ENCODE assay signal across 9 mouse cellular contexts in the genomic region with DNA sequence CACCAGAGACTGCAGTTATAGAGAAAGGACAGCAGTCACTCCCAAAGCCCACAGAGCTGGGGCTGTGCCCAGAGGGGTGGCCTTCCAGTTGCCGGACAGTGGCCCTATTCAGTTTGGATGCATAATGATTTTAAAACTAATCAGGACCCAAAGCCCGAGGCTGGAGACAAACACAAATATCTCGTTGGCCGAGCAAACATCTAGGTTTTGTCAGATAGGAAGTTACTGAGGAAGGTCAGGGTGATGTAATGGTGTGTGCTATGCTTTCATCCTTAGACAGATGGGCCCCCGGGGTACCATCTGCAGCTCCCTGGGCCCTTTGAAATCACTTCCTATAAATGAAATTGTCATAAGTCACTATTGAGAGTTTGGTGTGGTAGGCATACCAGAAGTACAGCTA. TPM values are rescaled to one million over a fixed set of nuclear protein-coding genes. Genes with fewer than 3 reads are reported as not detected.
DNase-seq lines count a peak whose midpoint lies in the region; ATAC-seq lines count a peak whose summit lies in the region.
"Had no signal": no experiment of that assay in that cellular context is flagged by ENCODE, and none has a peak within 500 bp of the region (broad histone marks: within the 10 kb centered on the region; RNA-seq: fewer than 3 reads in every experiment).

No protein-coding gene starts in this region.

- no peak for DNase-seq in heart, adult 9 months (ENCODE audit: low spot score in 2 of 2)
- peak; percentile 49 for DNase-seq in right cerebral cortex, adult 18-20 months
- DNase-seq in right cerebral cortex, postnatal 14 days: no peak
- no peak for DNase-seq in embryonic facial prominence, embryonic 10.5 days (ENCODE audit: low spot score)
- DNase-seq in naive thymus-derived CD4-positive, alpha-beta T cell, adult 2 months (ENCODE audit: low read depth): peak; percentile 58
- DNase-seq in frontal cortex, postnatal 10 days (ENCODE audit: low spot score in 2 of 2): no peak

- no peaks in the 10 kb centered on the region for H3K27me3 ChIP-seq in heart, embryonic 15.5 days
- peaks cover 29% of the 10 kb centered on the region for H3K27me3 ChIP-seq in embryonic facial prominence, embryonic 10.5 days (replicated peaks; ENCODE audit: low read depth, poor library complexity, severe bottlenecking)
- H3K27me3 ChIP-seq in midbrain, embryonic 13.5 days: peaks cover 53% of the 10 kb centered on the region

- H3K4me1 ChIP-seq in heart, embryonic 15.5 days (replicated peaks): peaks cover 67% of the 10 kb centered on the region
- H3K4me1 ChIP-seq in embryonic facial prominence, embryonic 10.5 days: peaks cover 54% of the 10 kb centered on the region
- peaks cover 15% of the 10 kb centered on the region for H3K4me1 ChIP-seq in midbrain, embryonic 13.5 days (replicated peaks)

- 42% methylated on average over 5 of the region's 5 CpGs for WGBS in heart, embryonic 15.5 days
- 44% methylated on average over 5 of the region's 5 CpGs for WGBS in embryonic facial prominence, embryonic 10.5 days
- 63% methylated on average over 5 of the region's 5 CpGs for WGBS in midbrain, embryonic 13.5 days

- H3K9me3 ChIP-seq in heart, embryonic 15.5 days (replicated peaks): no peaks in the 10 kb centered on the region
- H3K9me3 ChIP-seq in embryonic facial prominence, embryonic 10.5 days: no peaks in the 10 kb centered on the region
- H3K9me3 ChIP-seq in midbrain, embryonic 13.5 days: no peaks in the 10 kb centered on the region
- H3K9me3 ChIP-seq: G1E had no signal

- peak overlapping the region; percentile 38 for H3K27ac ChIP-seq in heart, embryonic 15.5 days
- H3K27ac ChIP-seq in embryonic facial prominence, embryonic 10.5 days (replicated peaks): peak overlapping the region; percentile 54; the same call in 1 of the 2 replicates
- H3K27ac ChIP-seq in midbrain, embryonic 13.5 days: no peak overlapping the region

- no peak overlapping the region for H3K4me2 ChIP-seq in heart, embryonic 15.5 days
- H3K4me2 ChIP-seq in midbrain, embryonic 13.5 days (replicated peaks): no peak overlapping the region

- no peaks in the 10 kb centered on the region for H3K36me3 ChIP-seq in heart, embryonic 15.5 days
- H3K36me3 ChIP-seq in embryonic facial prominence, embryonic 10.5 days (replicated peaks): peaks cover 15% of the 10 kb centered on the region
- H3K36me3 ChIP-seq in midbrain, embryonic 13.5 days: no peaks in the 10 kb centered on the region
- H3K36me3 ChIP-seq: G1E had no signal

- no peak overlapping the region for H3K4me3 ChIP-seq in heart, embryonic 15.5 days
- no peak overlapping the region for H3K4me3 ChIP-seq in embryonic facial prominence, embryonic 10.5 days
- H3K4me3 ChIP-seq in midbrain, embryonic 13.5 days (replicated peaks): no peak overlapping the region

- no peak overlapping the region for H3K9ac ChIP-seq in heart, embryonic 15.5 days
- no peak overlapping the region for H3K9ac ChIP-seq in midbrain, embryonic 13.5 days (replicated peaks)

- no peak for ATAC-seq in heart, embryonic 15.5 days (replicated peaks; ENCODE audit: insufficient number of reproducible peaks, insufficient read depth, low FRiP score, low read depth)
- ATAC-seq in midbrain, embryonic 13.5 days: no peak

RNA-seq across cellular contexts. Expression of a gene that starts 33.0 kb away (rescaled TPM):
- polyA plus RNA-seq in heart, embryonic 15.5 days (2015; fragmentation: Nextera tagmentation; extraction: Ambion mirVana): 22.9 and 27.9 TPM in 2 replicates
- polyA plus RNA-seq in embryonic facial prominence, embryonic 10.5 days (2016; fragmentation: Nextera tagmentation; extraction: Ambion mirVana): 34.9 and 41.2 TPM in 2 replicates
- 5.1 and 5.5 TPM in 2 replicates for polyA plus RNA-seq in midbrain, embryonic 13.5 days (2015; fragmentation: Nextera tagmentation; extraction: Ambion mirVana)

Comparison
In these comparisons a context has a peak if more than half of its experiments do, and no peak if none do; other contexts are left out.
1. DNase-seq: peak in right cerebral cortex, adult 18-20 months (single experiment) and naive thymus-derived CD4-positive, alpha-beta T cell, adult 2 months (single experiment); none in heart, adult 9 months (0 of 2), right cerebral cortex, postnatal 14 days (single experiment), embryonic facial prominence, embryonic 10.5 days (single experiment) and frontal cortex, postnatal 10 days (0 of 2).